In the genomic region with DNA sequence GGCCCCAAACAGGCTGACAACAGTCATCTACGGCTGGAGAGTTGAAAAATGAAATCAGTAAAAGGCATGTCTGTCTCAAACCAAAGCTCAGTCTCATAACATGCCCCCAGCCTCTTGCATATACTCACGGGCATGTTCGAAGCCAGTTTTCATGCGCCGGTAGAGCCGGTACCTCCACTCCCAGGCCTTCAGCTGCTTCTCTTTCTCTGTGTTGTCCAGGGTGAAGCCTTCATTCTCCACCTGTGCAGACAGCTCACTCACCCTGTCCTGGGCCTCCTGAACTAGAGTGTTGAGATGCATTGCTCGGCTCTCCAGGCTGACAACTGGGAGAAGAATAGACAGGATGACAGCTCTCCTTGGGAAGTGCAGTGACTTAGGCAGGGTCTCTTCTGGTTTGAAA, we compare ENCODE assay signal across 22 mouse cellular contexts.
DNase-seq lines count a peak whose midpoint lies in the region; ATAC-seq lines count a peak whose summit lies in the region.
"Had no signal": no experiment of that assay in that cellular context is flagged by ENCODE, and none has a peak within 500 bp of the region (broad histone marks: within the 10 kb centered on the region; RNA-seq: fewer than 3 reads in every experiment).

No protein-coding gene starts in this region.

- no peak for ATAC-seq in limb, embryonic 12.5 days (ENCODE audit: insufficient number of reproducible peaks, insufficient read depth, low FRiP score, low TSS enrichment, low read depth)
- no peak for ATAC-seq in limb, embryonic 13.5 days (ENCODE audit: low FRiP score, low read depth)
- ATAC-seq in limb, embryonic 15.5 days (ENCODE audit: insufficient number of reproducible peaks, low FRiP score, low TSS enrichment, low read depth), result no peak
- ATAC-seq: forebrain, embryonic 14.5 days; forebrain, embryonic 16.5 days had no signal

- H3K27me3 ChIP-seq in limb, embryonic 12.5 days, result peaks cover 12% of the 10 kb centered on the region
- peaks cover 11% of the 10 kb centered on the region; the same call in 1 of the 2 replicates for H3K27me3 ChIP-seq in limb, embryonic 10.5 days (ENCODE audit: low read depth, poor library complexity, severe bottlenecking)
- H3K27me3 ChIP-seq in limb, embryonic 13.5 days, result peaks cover 11% of the 10 kb centered on the region; the same call in 1 of the 2 replicates
- H3K27me3 ChIP-seq in limb, embryonic 15.5 days, result no peaks in the 10 kb centered on the region
- H3K27me3 ChIP-seq: embryonic facial prominence, embryonic 15.5 days had no signal

- 0 out of 2 replicates have a peak overlapping the region, but pooled peaks have one; percentile 12 for H3K27ac ChIP-seq in limb, embryonic 12.5 days
- H3K27ac ChIP-seq in limb, embryonic 10.5 days, result no peak overlapping the region
- H3K27ac ChIP-seq in limb, embryonic 13.5 days, result peak overlapping the region; percentile 55; the same call in 1 of the 2 replicates
- H3K27ac ChIP-seq in limb, embryonic 15.5 days, result 0 out of 2 replicates have a peak overlapping the region, but pooled peaks have one; percentile 22
- H3K27ac ChIP-seq: embryonic facial prominence, embryonic 13.5 days; embryonic facial prominence, embryonic 15.5 days; forebrain, embryonic 10.5 days; forebrain, embryonic 12.5 days had no signal

- no peak overlapping the region for H3K4me3 ChIP-seq in limb, embryonic 12.5 days (replicated peaks)
- H3K4me3 ChIP-seq in limb, embryonic 10.5 days, result no peak overlapping the region
- no peak overlapping the region for H3K4me3 ChIP-seq in limb, embryonic 13.5 days
- H3K4me3 ChIP-seq in limb, embryonic 15.5 days, result no peak overlapping the region
- H3K4me3 ChIP-seq: embryonic facial prominence, embryonic 13.5 days; embryonic facial prominence, embryonic 15.5 days; erythroblast, embryonic 14.5 days; forebrain, embryonic 10.5 days; forebrain, embryonic 12.5 days had no signal

- H3K9ac ChIP-seq in limb, embryonic 12.5 days (replicated peaks), result no peak overlapping the region
- H3K9ac ChIP-seq in limb, embryonic 13.5 days, result no peak overlapping the region
- no peak overlapping the region for H3K9ac ChIP-seq in limb, embryonic 15.5 days
- H3K9ac ChIP-seq: embryonic facial prominence, embryonic 13.5 days; embryonic facial prominence, embryonic 15.5 days; forebrain, embryonic 12.5 days had no signal

- DNase-seq in limb, embryonic 10.5 days (ENCODE audit: low spot score), result no peak
- DNase-seq in lung, postnatal 4 days, result no peak
- DNase-seq: adrenal gland, adult 2 months; adrenal gland, postnatal 10 days; adrenal gland, postnatal 25 days; cerebellum, adult 11 months; cerebellum, adult 18-20 months; cerebellum, adult 8-10 months; cerebellum, adult 9-11 months; cerebellum, postnatal 14 days; cerebellum, postnatal 36 days; embryo, embryonic 11 days had no signal

- 79% methylated on average over 7 of the region's 7 CpGs for WGBS in limb, embryonic 12.5 days
- 85% methylated on average over 7 of the region's 7 CpGs for WGBS in limb, embryonic 10.5 days
- 73% methylated on average over 7 of the region's 7 CpGs for WGBS in limb, embryonic 13.5 days
- 64% methylated on average over 7 of the region's 7 CpGs for WGBS in limb, embryonic 15.5 days

- H3K9me3 ChIP-seq in limb, embryonic 12.5 days, result no peaks in the 10 kb centered on the region
- no peaks in the 10 kb centered on the region for H3K9me3 ChIP-seq in limb, embryonic 10.5 days (replicated peaks)
- H3K9me3 ChIP-seq in limb, embryonic 13.5 days, result no peaks in the 10 kb centered on the region
- no peaks in the 10 kb centered on the region for H3K9me3 ChIP-seq in limb, embryonic 15.5 days
- H3K9me3 ChIP-seq: embryonic facial prominence, embryonic 13.5 days; embryonic facial prominence, embryonic 15.5 days; forebrain, embryonic 10.5 days; forebrain, embryonic 12.5 days had no signal

- H3K36me3 ChIP-seq in limb, embryonic 12.5 days, result no peaks in the 10 kb centered on the region
- no peaks in the 10 kb centered on the region for H3K36me3 ChIP-seq in limb, embryonic 10.5 days
- H3K36me3 ChIP-seq in limb, embryonic 13.5 days, result no peaks in the 10 kb centered on the region
- no peaks in the 10 kb centered on the region for H3K36me3 ChIP-seq in limb, embryonic 15.5 days
- H3K36me3 ChIP-seq: embryonic facial prominence, embryonic 13.5 days; embryonic facial prominence, embryonic 15.5 days; forebrain, embryonic 10.5 days; forebrain, embryonic 12.5 days had no signal

- H3K4me2 ChIP-seq in limb, embryonic 12.5 days, result no peak overlapping the region
- H3K4me2 ChIP-seq in limb, embryonic 13.5 days (replicated peaks), result no peak overlapping the region
- H3K4me2 ChIP-seq in limb, embryonic 15.5 days, result no peak overlapping the region
- H3K4me2 ChIP-seq: embryonic facial prominence, embryonic 13.5 days; embryonic facial prominence, embryonic 15.5 days; forebrain, embryonic 12.5 days had no signal

- H3K4me1 ChIP-seq in limb, embryonic 12.5 days (replicated peaks), result peaks cover 27% of the 10 kb centered on the region
- H3K4me1 ChIP-seq in limb, embryonic 10.5 days, result peaks cover 46% of the 10 kb centered on the region
- H3K4me1 ChIP-seq in limb, embryonic 13.5 days, result peaks cover 25% of the 10 kb centered on the region
- H3K4me1 ChIP-seq in limb, embryonic 15.5 days, result peaks cover 16% of the 10 kb centered on the region; the same call in 1 of the 2 replicates
- H3K4me1 ChIP-seq: embryonic facial prominence, embryonic 15.5 days had no signal
